Mouse (Mus musculus): Measurements from ENCODE around the gene Lmx1b. TPM values are rescaled to one million over a fixed set of nuclear protein-coding genes. Genes with fewer than 3 reads are reported as not detected.

The Lmx1b gene
- total RNA-seq (2023) = not detected

GRCm38 (mm10) chr2:33640171-33640721 lies at the start of gene Lmx1b:
Lmx1b (minus strand) TSS chr2:33640511.

Other genes starting within 250 kb of the Lmx1b start
- gene Zbtb34, start 209.2 kb downstream of the Lmx1b start, total RNA-seq (2023) = 6.5 TPM
- 32.2 TPM for gene Zbtb43, start 172.0 kb downstream of the Lmx1b start, total RNA-seq (2023)
- 9.3 TPM for gene Mvb12b, start 247.4 kb upstream of the Lmx1b start, total RNA-seq (2023)

All from CD8-positive naive resting alpha-beta T cell, adult 57 days (primary cell).